In the genomic region with DNA sequence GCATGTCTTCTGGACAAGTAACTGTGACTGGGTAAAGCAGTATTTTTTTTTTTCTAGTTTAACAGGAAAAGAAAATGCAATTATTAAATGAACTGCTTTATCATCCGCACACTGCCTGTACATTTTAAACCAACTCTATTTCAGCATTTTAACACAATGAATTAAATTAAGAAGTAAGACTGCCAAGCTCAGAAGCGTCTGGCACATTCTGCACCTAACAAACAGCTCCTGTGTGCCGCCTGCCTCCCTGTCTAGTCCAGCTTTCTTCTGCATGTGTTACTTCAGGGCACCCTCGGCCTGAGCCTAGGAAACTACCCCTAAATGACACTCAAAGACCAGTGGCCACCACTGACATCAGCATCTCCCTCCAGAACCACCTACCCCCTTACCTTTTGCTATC, we compare ENCODE assay signal across 11 mouse cellular contexts. TPM values are rescaled to one million over a fixed set of nuclear protein-coding genes. Genes with fewer than 3 reads are reported as not detected.
A peak's percentile ranks its signal among the peaks of the same experiment; 100 is the strongest.
DNase-seq lines count a peak whose midpoint lies in the region; ATAC-seq and TF ChIP-seq lines count a peak whose summit lies in the region.
"Had no signal": no experiment of that assay in that cellular context is flagged by ENCODE, and none has a peak within 500 bp of the region (broad histone marks: within the 10 kb centered on the region; RNA-seq: fewer than 3 reads in every experiment).

No protein-coding gene starts in this region.

- DNase-seq in heart, adult 11 months: no peak
- peak; percentile 72 for DNase-seq in midbrain, embryonic 11.5 days (ENCODE audit: low spot score, missing footprints)
- DNase-seq in midbrain, embryonic 10.5 days (ENCODE audit: low spot score): no peak
- no peak for DNase-seq in limb, embryonic 14.5 days (ENCODE audit: low spot score)
- peak; percentile 16 for DNase-seq in splenic B cell, adult 2 months (ENCODE audit: low read depth, low spot score)
- DNase-seq in urinary bladder, postnatal 4 days (ENCODE audit: low spot score in 2 of 2): no peak
- no peak for DNase-seq in right cerebral cortex, postnatal 4 days
- DNase-seq: embryo, embryonic 11 days; kidney, postnatal 14 days had no signal

- TF ChIP-seq POLR2A in limb, embryonic 14.5 days (IDR thresholded peaks at IDR 0.05; ENCODE audit: borderline replicate concordance, extremely low read depth, insufficient read depth, insufficient read length): no peak

- H3K4me2 ChIP-seq in heart, embryonic 12.5 days: peak overlapping the region; percentile 20; the same call in 1 of the 2 replicates
- H3K4me2 ChIP-seq in midbrain, embryonic 11.5 days: no peak overlapping the region
- H3K4me2 ChIP-seq in limb, embryonic 14.5 days (replicated peaks; ENCODE audit: low read depth, low read length, severe bottlenecking): peak overlapping the region; percentile 94

- peaks cover 7% of the 10 kb centered on the region for H3K36me3 ChIP-seq in heart, embryonic 12.5 days
- peaks cover 8% of the 10 kb centered on the region for H3K36me3 ChIP-seq in midbrain, embryonic 11.5 days (ENCODE audit: control insufficient read depth, insufficient read depth, low read length)
- peaks cover 64% of the 10 kb centered on the region for H3K36me3 ChIP-seq in midbrain, embryonic 10.5 days
- peaks cover 30% of the 10 kb centered on the region; the same call in 1 of the 2 replicates for H3K36me3 ChIP-seq in limb, embryonic 14.5 days (ENCODE audit: control insufficient read depth, insufficient read depth, low read length)
- no peaks in the 10 kb centered on the region; the same call in none of the 2 replicates for H3K36me3 ChIP-seq in splenic B cell, adult 2 months (ENCODE audit: control insufficient read depth, insufficient read depth, low read length, poor library complexity, severe bottlenecking)

- no peak overlapping the region for H3K4me3 ChIP-seq in heart, embryonic 12.5 days
- H3K4me3 ChIP-seq in midbrain, embryonic 11.5 days (ENCODE audit: low read depth, low read length): no peak overlapping the region
- H3K4me3 ChIP-seq in midbrain, embryonic 10.5 days: no peak overlapping the region
- H3K4me3 ChIP-seq in limb, embryonic 14.5 days (replicated peaks; ENCODE audit: low read length): no peak overlapping the region

- ATAC-seq in heart, embryonic 12.5 days (ENCODE audit: insufficient number of reproducible peaks, low FRiP score): no peak
- no peak for ATAC-seq in midbrain, embryonic 11.5 days (ENCODE audit: low FRiP score)
- no peak for ATAC-seq in limb, embryonic 14.5 days (ENCODE audit: low FRiP score, low read depth)
- ATAC-seq: CD4-positive, CD25-positive, alpha-beta regulatory T cell, adult 4 months had no signal

- no peaks in the 10 kb centered on the region for H3K9me3 ChIP-seq in heart, embryonic 12.5 days (replicated peaks)
- H3K9me3 ChIP-seq in midbrain, embryonic 11.5 days (ENCODE audit: control insufficient read depth, low read length): peaks cover 3% of the 10 kb centered on the region; the same call in 1 of the 2 replicates
- H3K9me3 ChIP-seq in midbrain, embryonic 10.5 days (replicated peaks): peaks cover under 1% of the 10 kb centered on the region; the same call in 1 of the 2 replicates
- H3K9me3 ChIP-seq in limb, embryonic 14.5 days (ENCODE audit: control insufficient read depth, low read length): no peaks in the 10 kb centered on the region

- 76% methylated on average over 4 of the region's 4 CpGs for WGBS in heart, embryonic 12.5 days
- 85% methylated on average over 4 of the region's 4 CpGs for WGBS in midbrain, embryonic 11.5 days
- 85% methylated on average over 4 of the region's 4 CpGs for WGBS in midbrain, embryonic 10.5 days
- WGBS in limb, embryonic 14.5 days: 72% methylated on average over 4 of the region's 4 CpGs

- no peaks in the 10 kb centered on the region for H3K27me3 ChIP-seq in heart, embryonic 12.5 days (replicated peaks)
- H3K27me3 ChIP-seq in midbrain, embryonic 11.5 days (ENCODE audit: control insufficient read depth, insufficient read depth, low read length): no peaks in the 10 kb centered on the region
- no peaks in the 10 kb centered on the region for H3K27me3 ChIP-seq in midbrain, embryonic 10.5 days (ENCODE audit: low read depth, poor library complexity, severe bottlenecking)
- no peaks in the 10 kb centered on the region for H3K27me3 ChIP-seq in limb, embryonic 14.5 days (ENCODE audit: control insufficient read depth, insufficient read depth, low read length)
- no peaks in the 10 kb centered on the region for H3K27me3 ChIP-seq in splenic B cell, adult 2 months (ENCODE audit: control insufficient read depth, insufficient read depth, low read length, poor library complexity, severe bottlenecking)

- H3K9ac ChIP-seq in heart, embryonic 12.5 days: no peak overlapping the region
- H3K9ac ChIP-seq in midbrain, embryonic 11.5 days (ENCODE audit: low read length): no peak overlapping the region
- no peak overlapping the region for H3K9ac ChIP-seq in limb, embryonic 14.5 days (ENCODE audit: low read depth, low read length, severe bottlenecking)

- H3K4me1 ChIP-seq in heart, embryonic 12.5 days (replicated peaks): peaks cover 87% of the 10 kb centered on the region
- peaks cover 65% of the 10 kb centered on the region for H3K4me1 ChIP-seq in midbrain, embryonic 11.5 days (ENCODE audit: control insufficient read depth, insufficient read depth, low read length)
- peaks cover 94% of the 10 kb centered on the region for H3K4me1 ChIP-seq in midbrain, embryonic 10.5 days
- peaks cover 45% of the 10 kb centered on the region for H3K4me1 ChIP-seq in limb, embryonic 14.5 days (ENCODE audit: control insufficient read depth, insufficient read depth, low read length)

- H3K27ac ChIP-seq in heart, embryonic 12.5 days (ENCODE audit: poor library complexity, severe bottlenecking): no peak overlapping the region
- H3K27ac ChIP-seq in midbrain, embryonic 11.5 days (ENCODE audit: low read depth, low read length): no peak overlapping the region
- no peak overlapping the region for H3K27ac ChIP-seq in midbrain, embryonic 10.5 days (replicated peaks)
- no peak overlapping the region for H3K27ac ChIP-seq in limb, embryonic 14.5 days (replicated peaks; ENCODE audit: low read depth, low read length)

RNA-seq across cellular contexts. Expression of a gene that starts 8.7 kb away (rescaled TPM):
- polyA plus RNA-seq in heart, embryonic 12.5 days (2016; fragmentation: Nextera tagmentation; extraction: Ambion mirVana): 6.2 and 7.7 TPM in 2 replicates
- polyA plus RNA-seq in midbrain, embryonic 11.5 days (2014; fragmentation: Nextera tagmentation; extraction: Ambion mirVana): 5.2 and 6.2 TPM in 2 replicates
- 5.6 and 5.9 TPM in 2 replicates for polyA plus RNA-seq in midbrain, embryonic 10.5 days (2016; fragmentation: Nextera tagmentation; extraction: Ambion mirVana)
- polyA plus RNA-seq in limb, embryonic 14.5 days (2012; rRNA removed): 14.4 and 21.3 TPM in 2 replicates
- 9.7 and 11.8 TPM in 2 replicates for polyA plus RNA-seq in limb, embryonic 14.5 days (2014; fragmentation: Nextera tagmentation; extraction: Ambion mirVana)

Comparison
In these comparisons a context has a peak if more than half of its experiments do, and no peak if none do; other contexts are left out.
1. DNase-seq: peak in midbrain, embryonic 11.5 days (single experiment) and splenic B cell, adult 2 months (single experiment); none in heart, adult 11 months (single experiment), midbrain, embryonic 10.5 days (single experiment), limb, embryonic 14.5 days (single experiment), urinary bladder, postnatal 4 days (0 of 2) and right cerebral cortex, postnatal 4 days (single experiment).